ENCODE assay signal across 8 mouse cellular contexts in genomic region chr1:73362122-73362521, GRCm38 (mm10).
DNase-seq lines count a peak whose midpoint lies in the region; ATAC-seq and TF ChIP-seq lines count a peak whose summit lies in the region.

No protein-coding gene starts in this region.

- TF ChIP-seq POLR2A in brain, embryonic 14.5 days (IDR thresholded peaks at IDR 0.05; ENCODE audit: borderline replicate concordance, extremely low read depth, insufficient read depth, insufficient read length, poor library complexity, severe bottlenecking): no peak
- TF ChIP-seq POLR2A in lung, adult 2 months (IDR thresholded peaks at IDR 0.05; ENCODE audit: borderline replicate concordance, extremely low read depth, low read depth, low read length): no peak

- TF ChIP-seq CTCF in brain, embryonic 14.5 days (IDR thresholded peaks at IDR 0.05; ENCODE audit: borderline replicate concordance, extremely low read depth, insufficient read depth, insufficient read length): no peak
- no peak for TF ChIP-seq CTCF in lung, adult 2 months (IDR thresholded peaks at IDR 0.05; ENCODE audit: insufficient read depth, low read length)

- H3K9ac ChIP-seq in liver, embryonic 12.5 days: no peak overlapping the region

- no peak for ATAC-seq in monocyte, adult 5-6 weeks (replicated peaks; ENCODE audit: insufficient number of reproducible peaks, low FRiP score, low TSS enrichment, poor library complexity, severe bottlenecking)
- ATAC-seq in liver, embryonic 12.5 days: no peak

- no peak overlapping the region for H3K4me2 ChIP-seq in liver, embryonic 12.5 days

- no peaks in the 10 kb centered on the region for H3K9me3 ChIP-seq in liver, embryonic 12.5 days (replicated peaks)

- no peak overlapping the region for H3K27ac ChIP-seq in liver, embryonic 12.5 days

- H3K4me1 ChIP-seq in lung, adult 2 months (ENCODE audit: control insufficient read depth, insufficient read depth, low read length): peaks cover 7% of the 10 kb centered on the region
- H3K4me1 ChIP-seq in liver, embryonic 12.5 days: 0 out of 2 replicates have a peak, but pooled peaks cover 4% of the 10 kb centered on the region

- 54% methylated on average over 1 of the region's 1 CpGs for WGBS in lung, adult 2 months
- WGBS in liver, embryonic 12.5 days (ENCODE audit: insufficient replicate concordance): 53% methylated on average over 1 of the region's 1 CpGs

- intact Hi-C loops in heart, postnatal 25 days (cut with DNase I): loop anchor here (10.0 kb wide), 1 partner anchor 487 kb away; the partner anchor contains the start of gene Igfbp5

- no peak overlapping the region for H3K4me3 ChIP-seq in lung, adult 2 months (replicated peaks; ENCODE audit: extremely low read depth, low read depth, low read length)
- no peak overlapping the region for H3K4me3 ChIP-seq in liver, embryonic 12.5 days

- peak; percentile 46 for DNase-seq in gastrocnemius, adult 18-20 months (ENCODE audit: low spot score)
- no peak for DNase-seq in gastrocnemius, postnatal 4 days (ENCODE audit: low spot score in 2 of 2)
- peak; percentile 56 for DNase-seq in brain, embryonic 14.5 days (ENCODE audit: low read depth)
- DNase-seq in heart, postnatal 25 days (ENCODE audit: low spot score): peak; percentile 12
- DNase-seq in lung, adult 2 months: peak; percentile 15
- no peak for DNase-seq in embryo, embryonic 10 days (ENCODE audit: low spot score)

- no peaks in the 10 kb centered on the region; the same call in 1 of the 2 replicates for H3K27me3 ChIP-seq in liver, embryonic 12.5 days (replicated peaks)

- H3K36me3 ChIP-seq in liver, embryonic 12.5 days: no peaks in the 10 kb centered on the region

Comparison
In these comparisons a context has a peak if more than half of its experiments do, and no peak if none do; other contexts are left out.
1. DNase-seq: peak in gastrocnemius, adult 18-20 months (single experiment), brain, embryonic 14.5 days (single experiment), heart, postnatal 25 days (single experiment) and lung, adult 2 months (single experiment); none in gastrocnemius, postnatal 4 days (0 of 2) and embryo, embryonic 10 days (single experiment).